18 mouse cellular contexts compared by ENCODE assay signal in the genomic region with DNA sequence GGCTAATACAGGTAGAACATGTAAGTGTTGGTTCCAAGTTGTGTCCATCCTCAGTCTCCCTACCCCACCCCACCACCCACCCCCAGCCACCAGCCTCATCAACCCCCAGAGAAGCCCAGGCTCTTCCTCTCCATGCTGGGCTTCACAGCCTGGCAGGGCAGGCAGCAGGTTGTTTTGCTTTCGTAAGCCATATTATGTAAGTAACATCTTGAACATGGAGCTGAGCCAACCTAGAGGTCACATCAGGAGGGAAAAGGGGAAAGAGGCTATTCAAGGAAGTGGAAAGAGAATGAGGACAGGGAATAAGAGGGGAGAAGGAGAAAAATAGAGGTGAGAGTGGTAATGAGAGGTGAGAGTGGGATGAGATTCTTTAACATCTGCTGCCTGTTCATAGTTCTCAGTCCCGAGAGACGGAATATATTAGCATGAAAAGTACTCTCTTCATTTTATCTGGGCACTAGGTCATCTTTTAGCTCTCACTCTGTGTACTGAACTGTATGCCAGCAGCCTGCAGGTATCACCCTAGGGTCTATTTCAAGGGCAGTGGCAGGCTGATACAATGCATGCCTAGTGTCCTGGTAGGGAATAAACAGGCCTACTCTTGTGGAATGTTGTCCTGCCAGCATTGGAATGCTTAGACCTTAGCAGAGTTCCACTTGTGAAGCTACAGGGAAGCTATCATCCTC. TPM values are rescaled to one million over a fixed set of nuclear protein-coding genes. Genes with fewer than 3 reads are reported as not detected.
DNase-seq lines count a peak whose midpoint lies in the region; ATAC-seq lines count a peak whose summit lies in the region.
"Had no signal": no experiment of that assay in that cellular context is flagged by ENCODE, and none has a peak within 500 bp of the region (broad histone marks: within the 10 kb centered on the region; RNA-seq: fewer than 3 reads in every experiment).

No protein-coding gene starts in this region.

- ATAC-seq in heart, embryonic 14.5 days (ENCODE audit: insufficient number of reproducible peaks, insufficient read depth, low FRiP score, low read depth): peak; percentile 52
- ATAC-seq: activated CD4-positive, CD25-positive, alpha-beta regulatory T cell, adult 4 months; intestine, postnatal 0 days; midbrain, embryonic 16.5 days had no signal

- no peaks in the 10 kb centered on the region for H3K27me3 ChIP-seq in heart, embryonic 14.5 days (ENCODE audit: control insufficient read depth, insufficient read depth, low read length)
- H3K27me3 ChIP-seq: hindbrain, embryonic 12.5 days; limb, embryonic 13.5 days had no signal

- DNase-seq in kidney, adult 11 months: peak; percentile 72
- no peak for DNase-seq in kidney, postnatal 4 days
- DNase-seq in lung, postnatal 10 days: peak; percentile 42
- DNase-seq in spleen, adult 18-20 months: no peak
- DNase-seq in thymus, postnatal 4 days: no peak
- DNase-seq: cerebellum, adult 9-11 months had no signal

- H3K4me2 ChIP-seq in heart, embryonic 14.5 days (ENCODE audit: low read length): no peak overlapping the region
- H3K4me2 ChIP-seq: hindbrain, embryonic 12.5 days; limb, embryonic 13.5 days had no signal

- no peaks in the 10 kb centered on the region for H3K9me3 ChIP-seq in heart, embryonic 14.5 days (ENCODE audit: control insufficient read depth, low read length)
- H3K9me3 ChIP-seq: forebrain, embryonic 10.5 days; hindbrain, embryonic 12.5 days; limb, embryonic 13.5 days had no signal

- H3K27ac ChIP-seq in brown adipose tissue, adult 24 weeks (replicated peaks; ENCODE audit: low read depth, low read length): peak overlapping the region; percentile 60
- peak overlapping the region; percentile 47 to 55; a peak in 3 of 4 replicates for H3K27ac ChIP-seq in heart, embryonic 14.5 days (replicated peaks in 1 of 2; ENCODE audit: control insufficient read depth in 1 of 2, insufficient read depth in 1 of 2, low read depth in 2 of 2, low read length in 2 of 2)
- H3K27ac ChIP-seq: forebrain, embryonic 10.5 days; hindbrain, embryonic 12.5 days; limb, embryonic 13.5 days; macrophage had no signal

- no peak overlapping the region for H3K4me3 ChIP-seq in brown adipose tissue, adult 24 weeks (ENCODE audit: insufficient read depth, low read depth, low read length)
- H3K4me3 ChIP-seq in heart, embryonic 14.5 days (ENCODE audit: control insufficient read depth in 1 of 2, insufficient read depth in 1 of 2, low read depth in 1 of 2, low read length in 2 of 2): no peak overlapping the region
- H3K4me3 ChIP-seq: forebrain, embryonic 10.5 days; hindbrain, embryonic 12.5 days; limb, embryonic 13.5 days had no signal

- WGBS in heart, embryonic 14.5 days: 36% methylated on average over 3 of the region's 3 CpGs

- H3K4me1 ChIP-seq in brown adipose tissue, adult 24 weeks (ENCODE audit: control insufficient read depth, insufficient read depth, insufficient read length, low read length): peaks cover 11% of the 10 kb centered on the region
- H3K4me1 ChIP-seq in heart, embryonic 14.5 days (ENCODE audit: control insufficient read depth in 2 of 2, insufficient read depth in 2 of 2, low read length in 2 of 2): peaks cover 7 to 15% of the 10 kb centered on the region in 2 experiments
- H3K4me1 ChIP-seq: limb, embryonic 13.5 days had no signal

- H3K36me3 ChIP-seq in heart, embryonic 14.5 days (ENCODE audit: control insufficient read depth, insufficient read depth, low read length): no peaks in the 10 kb centered on the region
- H3K36me3 ChIP-seq: forebrain, embryonic 10.5 days; hindbrain, embryonic 12.5 days; limb, embryonic 13.5 days had no signal

- no peak overlapping the region for H3K9ac ChIP-seq in heart, embryonic 14.5 days (ENCODE audit: low read length)
- H3K9ac ChIP-seq: hindbrain, embryonic 12.5 days; limb, embryonic 13.5 days had no signal

RNA-seq across cellular contexts. Expression of gene Teddm2, which starts 18.6 kb away (rescaled TPM):
- 0.58 TPM in 1 of 2 replicates, not detected in the other for polyA plus RNA-seq in brown adipose tissue, adult 24 weeks (2012; ENCODE audit: insufficient read depth, insufficient read length, missing spikeins)
- polyA plus RNA-seq in heart, embryonic 14.5 days (2014; fragmentation: Nextera tagmentation; extraction: Ambion mirVana): 0.35 and 0.49 TPM in 2 replicates

RNA-seq across cellular contexts. Expression of gene Glul, which starts 18.9 kb away (rescaled TPM):
- polyA plus RNA-seq in brown adipose tissue, adult 24 weeks (2012; ENCODE audit: insufficient read depth, insufficient read length, missing spikeins): 924 and 1,059 TPM in 2 replicates
- polyA plus RNA-seq in heart, embryonic 14.5 days (2014; fragmentation: Nextera tagmentation; extraction: Ambion mirVana): 62.5 and 67.0 TPM in 2 replicates

RNA-seq across cellular contexts. Expression of gene Teddm1a, which starts 27.1 kb away (rescaled TPM):
- polyA plus RNA-seq in brown adipose tissue, adult 24 weeks (2012; ENCODE audit: insufficient read depth, insufficient read length, missing spikeins): not detected in 2 replicates
- not detected in 2 replicates for polyA plus RNA-seq in heart, embryonic 14.5 days (2014; fragmentation: Nextera tagmentation; extraction: Ambion mirVana)
- polyA plus RNA-seq: embryonic facial prominence, embryonic 11.5 days; forebrain, embryonic 10.5 days; hindbrain, embryonic 12.5 days; intestine, postnatal 0 days; macrophage; midbrain, embryonic 16.5 days; neural tube, embryonic 14.5 days; thymus, postnatal 0 days had no signal

RNA-seq across cellular contexts. Expression of gene Teddm1b, which starts 44.5 kb away (rescaled TPM):
- polyA plus RNA-seq in brown adipose tissue, adult 24 weeks (2012; ENCODE audit: insufficient read depth, insufficient read length, missing spikeins): not detected in 2 replicates
- polyA plus RNA-seq in heart, embryonic 14.5 days (2014; fragmentation: Nextera tagmentation; extraction: Ambion mirVana): 0.12 TPM in 1 of 2 replicates, not detected in the other
- polyA plus RNA-seq: intestine, postnatal 0 days; macrophage had no signal

Comparison
In these comparisons a context has a peak if more than half of its experiments do, and no peak if none do; other contexts are left out.
1. DNase-seq: peak in kidney, adult 11 months (single experiment) and lung, postnatal 10 days (single experiment); none in kidney, postnatal 4 days (0 of 2), spleen, adult 18-20 months (0 of 2) and thymus, postnatal 4 days (single experiment).
2. RNA of gene Glul, which starts 18.9 kb away (polyA plus RNA-seq): 924 to 1,059 TPM in brown adipose tissue, adult 24 weeks; 62.5 to 67.0 TPM in heart, embryonic 14.5 days; every median in the first group is over 10 times any median in the second.